Mouse (Mus musculus) spleen, adult 2 months (tissue): ENCODE data around the gene Supt3. TPM values are rescaled to one million over a fixed set of nuclear protein-coding genes. Genes with fewer than 3 reads are reported as not detected.

Experiments
- DNase-seq, 2 experiments: peaks; one replicate each; pipeline versions ENCODE4 v3.0.0 to v3.0.0-alpha.2; 2012 to 2021; ENCODE audit warnings: low spot score in 2 of 2, low read depth in 1 of 2
- H3K27ac ChIP-seq: fragments of 200-500 bp; 2 replicates; pipeline ENCODE4 v1.5.1; 2012; ENCODE audit warnings: low read length, inconsistent platforms; ENCODE audit not compliant: insufficient read depth
- H3K27me3 ChIP-seq: fragments of 200-500 bp; 2 replicates; pipeline ENCODE4 v1.6.1; 2012; ENCODE audit warnings: mild to moderate bottlenecking, moderate library complexity, low read length, inconsistent platforms; ENCODE audit not compliant: control insufficient read depth, insufficient read depth
- H3K36me3 ChIP-seq: fragments of 200-500 bp; 2 replicates; pipeline ENCODE4 v1.6.1; 2012; ENCODE audit warnings: mild to moderate bottlenecking, low read length, inconsistent platforms; ENCODE audit not compliant: control insufficient read depth, insufficient read depth
- H3K4me1 ChIP-seq: fragments of 200-500 bp; 2 replicates; pipeline ENCODE4 v1.6.1; 2011; ENCODE audit warnings: inconsistent platforms; ENCODE audit not compliant: control insufficient read depth, insufficient read depth, insufficient read length
- H3K4me3 ChIP-seq: fragments of 200-500 bp; 2 replicates; pipeline ENCODE4 v1.5.1; 2011; ENCODE audit warnings: mild to moderate bottlenecking, inconsistent platforms; ENCODE audit not compliant: insufficient read depth, insufficient read length; ENCODE audit errors: extremely low read depth
- CTCF ChIP-seq: fragments of 200-500 bp; IDR thresholded peaks from 2 replicates; pipeline ENCODE4 v1.5.1; 2011; ENCODE audit warnings: mild to moderate bottlenecking, inconsistent platforms; ENCODE audit not compliant: insufficient read depth, insufficient read length, insufficient replicate concordance; ENCODE audit errors: extremely low read depth
- POLR2A ChIP-seq: fragments of 200-500 bp; IDR thresholded peaks from 2 replicates; pipeline ENCODE4 v1.6.1; 2011; ENCODE audit warnings: low read depth, low read length, inconsistent platforms
- WGBS: fragments of 180-500 bp; shearing (Covaris S2); methylation state at CpG from one replicate; pipeline ENCODE4 v1.1.7; 2018; 5-methylcytosine and 5-hydroxymethylcytosine counted together
- polyA plus RNA-seq: library from polyadenylated mRNA; depleted of rRNA; stranded (reverse); fragments of >200 nt; gene quantifications from 2 replicates; pipeline ENCODE4 v1.2.3, GENCODE M21; 2012; rRNA removed

Supt3 gene
- polyA plus RNA-seq, 1 experiment: 3.2 TPM

DNA sequence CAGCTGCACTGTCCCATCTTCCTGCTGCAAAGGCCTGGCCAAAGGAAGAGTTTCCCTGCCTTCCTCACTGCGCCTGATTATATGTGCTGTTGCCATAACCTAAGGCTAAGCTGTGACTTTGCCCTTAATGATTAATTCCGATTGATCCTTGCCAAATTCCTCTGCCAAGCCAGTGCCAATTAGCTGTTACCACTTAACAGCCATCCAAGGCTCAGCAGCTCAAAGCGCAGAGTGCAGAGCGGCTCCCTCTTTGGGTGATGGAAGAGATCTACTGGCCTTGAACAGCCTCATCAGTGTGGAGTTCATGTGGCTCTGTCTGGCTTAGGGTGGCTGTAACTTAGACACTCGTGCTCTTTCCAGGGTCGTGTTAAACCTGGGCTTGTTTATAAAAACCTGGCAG, 366.1 kb downstream of the Supt3 start:
- TF ChIP-seq POLR2A (no peak), CTCF (no peak)
- H3K27ac ChIP-seq: no peak overlapping the region
- WGBS: 93% methylated on average over 6 of the region's 6 CpGs
- H3K27me3 ChIP-seq: no peaks in the 10 kb centered on the region
- no peak overlapping the region for H3K4me3 ChIP-seq
- no peak for DNase-seq
- no peaks in the 10 kb centered on the region for H3K36me3 ChIP-seq
- no peaks in the 10 kb centered on the region for H3K4me1 ChIP-seq

DNA sequence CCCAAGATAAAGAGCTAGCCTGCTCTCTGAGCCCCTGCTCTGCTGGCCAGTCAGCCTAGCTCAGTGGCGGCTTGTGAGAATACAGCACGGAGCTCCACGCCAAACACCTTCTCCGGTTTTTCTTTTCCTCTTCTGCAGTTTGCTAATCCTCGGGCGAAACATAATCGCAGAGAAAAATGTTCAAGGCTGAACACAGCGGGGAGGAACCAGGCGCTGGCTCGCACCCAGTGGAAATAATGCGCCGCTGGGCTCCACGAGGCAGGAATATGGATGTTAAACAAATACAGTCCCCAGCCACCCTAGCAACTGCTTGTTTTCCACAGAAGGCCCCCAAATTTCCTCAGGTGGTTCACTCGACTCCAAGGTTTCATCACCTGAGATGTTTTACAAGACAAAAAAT, 367.7 kb downstream of the Supt3 start:
- 94% methylated on average over 14 of the region's 14 CpGs for WGBS
- Histone ChIP-seq H3K4me1 (no peaks in the 10 kb centered on the region), H3K27ac (no peak overlapping the region), H3K36me3 (no peaks in the 10 kb centered on the region), H3K27me3 (no peaks in the 10 kb centered on the region), H3K4me3 (no peak overlapping the region)
- no peak for DNase-seq
- no peak for TF ChIP-seq POLR2A

DNA sequence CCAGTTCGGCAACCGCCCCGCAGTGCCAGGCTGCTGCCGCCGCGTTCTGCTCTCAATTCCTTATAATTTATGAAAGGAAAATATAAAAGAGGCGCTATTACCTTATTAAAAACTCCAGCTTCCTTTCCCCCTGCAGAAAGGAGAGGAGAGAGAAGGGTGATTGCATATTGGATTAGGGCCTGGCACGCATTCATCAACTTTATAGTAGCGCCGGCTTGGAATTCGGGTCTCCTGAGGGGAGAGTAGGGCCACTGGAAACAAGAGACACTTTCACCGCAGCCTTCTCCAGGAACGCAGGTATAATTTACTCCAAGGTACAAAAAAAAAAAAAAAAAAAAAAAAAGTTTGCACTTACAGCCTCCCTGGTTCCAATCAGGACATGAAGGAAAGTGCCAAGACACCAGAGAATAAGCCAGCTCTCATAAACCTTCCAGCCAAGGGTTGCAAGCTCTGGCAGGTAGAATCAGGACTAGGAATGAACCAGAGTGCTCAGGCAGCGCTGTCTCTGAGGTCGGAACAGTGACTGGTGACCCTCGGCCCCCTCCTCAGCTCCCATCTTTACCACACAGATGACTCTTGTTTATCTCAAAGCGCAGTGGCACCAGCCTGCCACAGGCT, 374.5 kb downstream of the Supt3 start:
- Histone ChIP-seq H3K27me3 (no peaks in the 10 kb centered on the region), H3K4me1 (no peaks in the 10 kb centered on the region), H3K27ac (no peak overlapping the region), H3K36me3 (no peaks in the 10 kb centered on the region), H3K4me3 (no peak overlapping the region)
- TF ChIP-seq POLR2A (no peak), CTCF (no peak)
- WGBS: 94% methylated on average over 17 of the region's 17 CpGs
- DNase-seq: no peak

DNA sequence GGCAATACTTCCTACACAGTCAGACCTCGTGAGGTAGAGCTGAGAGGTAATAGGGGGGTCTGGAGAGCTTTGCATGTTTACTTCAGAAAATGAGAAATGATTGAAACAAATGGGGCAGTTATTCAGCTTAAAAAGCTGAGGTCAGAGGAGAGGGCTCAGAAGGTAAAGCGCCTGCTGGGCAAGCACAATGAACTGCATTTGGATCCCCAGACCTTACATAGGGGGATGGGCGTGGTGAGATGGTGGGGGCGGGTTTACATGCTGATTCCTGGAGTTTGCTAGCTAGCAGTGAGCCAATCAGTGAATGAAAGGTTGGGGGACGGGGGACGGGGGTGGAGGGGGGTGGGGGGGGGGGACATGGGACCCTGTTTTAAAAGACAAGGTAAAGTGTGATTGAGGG, 376.8 kb downstream of the Supt3 start:
- Histone ChIP-seq H3K27ac (no peak overlapping the region), H3K36me3 (no peaks in the 10 kb centered on the region), H3K4me3 (no peak overlapping the region), H3K27me3 (no peaks in the 10 kb centered on the region), H3K4me1 (no peaks in the 10 kb centered on the region)
- 76% methylated on average over 6 of the region's 6 CpGs for WGBS
- DNase-seq: no peak
- TF ChIP-seq CTCF (no peak), POLR2A (no peak)

DNA sequence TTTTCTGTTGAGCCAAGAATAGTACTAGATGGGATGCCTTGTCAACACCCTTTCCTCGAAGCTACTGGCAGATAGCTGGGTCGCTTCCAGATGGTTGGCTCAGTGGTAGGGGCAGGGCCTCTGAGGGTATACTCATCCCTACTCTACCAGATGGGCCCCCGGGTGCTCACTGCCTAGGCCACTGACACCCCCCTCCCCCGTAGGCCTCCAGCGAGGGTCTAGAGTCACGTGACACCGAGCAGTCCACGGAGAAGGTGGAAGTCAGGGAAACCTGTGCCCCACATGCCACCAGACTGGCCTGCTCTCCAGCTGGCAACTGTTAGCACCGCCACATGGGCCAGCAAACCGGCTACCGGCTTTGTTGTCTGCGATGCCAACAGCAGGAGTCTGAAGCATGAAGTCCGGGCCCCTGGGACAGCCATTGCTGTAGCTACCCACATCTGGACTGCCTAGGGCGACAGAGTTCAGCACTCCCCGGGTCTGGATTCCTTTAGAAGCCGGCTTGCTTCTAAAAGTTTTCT, 381.3 kb downstream of the Supt3 start:
- no peak for TF ChIP-seq CTCF
- no peak for TF ChIP-seq POLR2A
- H3K36me3 ChIP-seq: no peaks in the 10 kb centered on the region
- WGBS: 89% methylated on average over 16 of the region's 16 CpGs

DNA sequence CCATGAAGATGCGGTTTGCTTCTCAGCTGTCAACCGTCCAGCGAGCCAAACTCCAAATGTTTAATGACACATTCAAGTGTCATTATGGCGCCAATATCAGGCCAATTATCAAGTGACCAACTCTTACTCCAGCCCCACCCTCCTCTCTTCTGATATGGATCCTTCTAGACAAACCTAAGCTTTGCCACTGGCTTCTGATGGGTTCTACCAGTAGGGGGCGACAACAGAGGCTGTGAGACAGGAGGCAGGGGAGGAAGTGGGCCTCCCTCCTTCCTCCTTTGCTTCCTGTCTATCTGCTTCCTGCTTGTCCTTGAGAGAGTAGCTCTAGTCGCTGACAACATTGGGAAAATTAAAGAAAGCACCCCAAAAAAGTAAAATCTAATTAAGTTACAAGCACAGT, 383.7 kb downstream of the Supt3 start:
- DNase-seq: no peak
- WGBS: 89% methylated on average over 6 of the region's 6 CpGs

More for the DNA sequence above, 381.3 kb downstream of the Supt3 start:
- Histone ChIP-seq H3K27ac (no peak overlapping the region), H3K4me3 (no peak overlapping the region), H3K4me1 (no peaks in the 10 kb centered on the region), H3K27me3 (no peaks in the 10 kb centered on the region)
- no peak for DNase-seq

DNA sequence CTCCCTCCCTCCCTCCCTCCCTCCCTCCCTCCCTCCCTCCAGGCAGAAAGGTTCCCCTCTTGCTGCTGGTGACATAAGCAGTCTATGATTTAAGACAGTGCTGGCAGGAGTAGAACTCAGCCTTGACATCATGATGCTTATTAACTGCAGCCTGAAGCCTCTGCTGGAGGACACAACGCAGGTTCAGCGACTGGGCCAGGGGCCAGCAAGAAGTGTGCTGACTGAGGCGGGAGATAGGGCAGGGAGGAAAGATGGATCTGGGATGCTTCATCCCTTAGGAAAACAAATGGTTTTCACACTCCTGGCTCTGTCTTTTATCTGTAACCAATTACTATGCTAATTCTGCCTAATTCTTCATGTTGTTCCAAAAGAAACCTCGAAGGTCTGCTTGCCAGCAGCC, 388.8 kb downstream of the Supt3 start:
- no peaks in the 10 kb centered on the region for H3K4me1 ChIP-seq
- H3K27ac ChIP-seq: no peak overlapping the region
- TF ChIP-seq CTCF: no peak
- TF ChIP-seq POLR2A: no peak
- H3K36me3 ChIP-seq: no peaks in the 10 kb centered on the region
- no peaks in the 10 kb centered on the region for H3K27me3 ChIP-seq
- no peak overlapping the region for H3K4me3 ChIP-seq
- DNase-seq: no peak
- WGBS: 80% methylated on average over 4 of the region's 4 CpGs

More for the DNA sequence above, 383.7 kb downstream of the Supt3 start:
- Histone ChIP-seq H3K4me1 (no peaks in the 10 kb centered on the region), H3K4me3 (no peak overlapping the region), H3K36me3 (no peaks in the 10 kb centered on the region), H3K27me3 (no peaks in the 10 kb centered on the region), H3K27ac (no peak overlapping the region)
- TF ChIP-seq CTCF (no peak), POLR2A (no peak)

Other genes with a start within 250 kb of the Supt3 start
- gene Runx2, start 37.6 kb downstream of the Supt3 start, polyA plus RNA-seq: 11.1 and 13.9 TPM in 2 replicates